Mouse (Mus musculus) kidney, adult 2 months (tissue): ENCODE results near the gene Cym.

Experiments
- CTCF ChIP-seq: fragments of 200-500 bp; conservative IDR thresholded peaks from 2 replicates; pipeline ENCODE4 v1.5.1; 2011; ENCODE audit warnings: low read depth, mild to moderate bottlenecking, control low read depth, low read length, moderate library complexity, mixed read lengths; ENCODE audit not compliant: insufficient read depth, insufficient read length
- POLR2A ChIP-seq: fragments of 200-500 bp; IDR thresholded peaks from one replicate; pipeline ENCODE4 v1.6.1; 2011; ENCODE audit warnings: low read depth, low read length, control low read depth

- TF ChIP-seq POLR2A (no peak), CTCF (no peak)
Measured at GRCm38 (mm10) chr3:107256724-107257123, 35.2 kb upstream of the Cym start.
